Mouse (Mus musculus) forebrain, embryonic 15.5 days (tissue): ENCODE measurements around the gene Ankrd63. TPM values are rescaled to one million over a fixed set of nuclear protein-coding genes. Genes with fewer than 3 reads are reported as not detected.

Experiments used
- ATAC-seq: fragments of 200-750 bp; cut with Nextera tagmentation; replicated peaks from 2 replicates; pipeline ENCODE4 v1.8.0; 2017; ENCODE audit warnings: mild to moderate bottlenecking, moderate TSS enrichment, moderate library complexity
- H3K27ac ChIP-seq: fragments of 300-500 bp; sonication (generic); replicated peaks from 2 replicates; pipeline ENCODE4 v1.5.1; 2015; ENCODE audit warnings: mild to moderate bottlenecking, inconsistent platforms
- H3K27me3 ChIP-seq: fragments of 300-500 bp; sonication (generic); 2 replicates; pipeline ENCODE4 v1.6.1; 2015; ENCODE audit warnings: inconsistent platforms
- H3K36me3 ChIP-seq: fragments of 300-500 bp; sonication (generic); 2 replicates; pipeline ENCODE4 v1.6.1; 2015; ENCODE audit warnings: mild to moderate bottlenecking, inconsistent platforms
- H3K4me1 ChIP-seq: fragments of 300-500 bp; sonication (generic); 2 replicates; pipeline ENCODE4 v1.6.1; 2015; ENCODE audit warnings: inconsistent platforms
- H3K4me2 ChIP-seq: fragments of 300-500 bp; sonication (generic); replicated peaks from 2 replicates; pipeline ENCODE4 v1.6.1; 2015; ENCODE audit warnings: mild to moderate bottlenecking, inconsistent platforms
- H3K4me3 ChIP-seq: fragments of 300-500 bp; sonication (generic); 2 replicates; pipeline ENCODE4 v1.5.1; 2015; ENCODE audit warnings: mild to moderate bottlenecking, inconsistent platforms
- H3K9ac ChIP-seq: fragments of 300-500 bp; sonication (generic); replicated peaks from 2 replicates; pipeline ENCODE4 v1.6.1; 2015; ENCODE audit warnings: mild to moderate bottlenecking, inconsistent platforms
- H3K9me3 ChIP-seq: fragments of 300-500 bp; sonication (generic); 2 replicates; pipeline ENCODE4 v1.6.1; 2016; ENCODE audit warnings: inconsistent platforms
- WGBS: fragments of 180-500 bp; shearing (Covaris S2); methylation state at CpG from one replicate; pipeline ENCODE4 v1.1.7; 2015; ENCODE audit warnings: mixed read lengths; 5-methylcytosine and 5-hydroxymethylcytosine counted together
- polyA plus RNA-seq: library from polyadenylated mRNA; unstranded; fragments of >200 nt; fragmentation: Nextera tagmentation; extraction: Ambion mirVana; gene quantifications from 2 replicates; pipeline ENCODE4 v1.2.1, GENCODE M21; 2015

The Ankrd63 gene
- polyA plus RNA-seq, 1 experiment from 2014 or later = 0.48 TPM

GRCm38 (mm10) chr2:118741183-118741582 is 37.4 kb upstream of the Ankrd63 start:
- H3K9me3 ChIP-seq = no peaks in the 10 kb centered on the region
- no peak overlapping the region for H3K4me3 ChIP-seq
- no peak overlapping the region for H3K9ac ChIP-seq
- WGBS = 70% methylated on average over 9 of the region's 9 CpGs
- H3K27ac ChIP-seq = no peak overlapping the region
- H3K27me3 ChIP-seq = no peaks in the 10 kb centered on the region
- no peak for ATAC-seq
- no peak overlapping the region for H3K4me2 ChIP-seq
- no peaks in the 10 kb centered on the region for H3K36me3 ChIP-seq
- peaks cover 14% of the 10 kb centered on the region for H3K4me1 ChIP-seq

- H3K27ac ChIP-seq = no peak overlapping the region
- WGBS = 70% methylated on average over 3 of the region's 3 CpGs
- H3K4me1 ChIP-seq = peaks cover 14% of the 10 kb centered on the region
- H3K9ac ChIP-seq = no peak overlapping the region
- no peak overlapping the region for H3K4me3 ChIP-seq
- H3K27me3 ChIP-seq = no peaks in the 10 kb centered on the region
- H3K9me3 ChIP-seq = no peaks in the 10 kb centered on the region
- no peak overlapping the region for H3K4me2 ChIP-seq
- ATAC-seq = no peak
- no peaks in the 10 kb centered on the region for H3K36me3 ChIP-seq
Observed at GRCm38 (mm10) chr2:118740341-118740740, 36.6 kb upstream of the Ankrd63 start.

GRCm38 (mm10) chr2:118733341-118733740 is 29.6 kb upstream of the Ankrd63 start:
- Histone ChIP-seq H3K4me1 (peaks cover 27% of the 10 kb centered on the region), H3K27ac (peak overlapping the region; percentile 61), H3K36me3 (no peaks in the 10 kb centered on the region), H3K4me3 (no peak overlapping the region), H3K27me3 (no peaks in the 10 kb centered on the region), H3K9ac (no peak overlapping the region), H3K9me3 (no peaks in the 10 kb centered on the region), H3K4me2 (no peak overlapping the region)
- 28% methylated on average over 5 of the region's 5 CpGs for WGBS
- peak; percentile 83 for ATAC-seq

GRCm38 (mm10) chr2:118731981-118732380 is 28.2 kb upstream of the Ankrd63 start:
- Histone ChIP-seq H3K27ac (no peak overlapping the region), H3K4me2 (no peak overlapping the region), H3K9me3 (no peaks in the 10 kb centered on the region), H3K27me3 (no peaks in the 10 kb centered on the region), H3K4me1 (peaks cover 28% of the 10 kb centered on the region), H3K4me3 (no peak overlapping the region), H3K36me3 (no peaks in the 10 kb centered on the region), H3K9ac (no peak overlapping the region)
- WGBS = 87% methylated on average over 5 of the region's 5 CpGs
- ATAC-seq = no peak

GRCm38 (mm10) chr2:118730622-118730915 is 26.8 kb upstream of the Ankrd63 start:
- Histone ChIP-seq H3K4me1 (peaks cover 28% of the 10 kb centered on the region), H3K27me3 (no peaks in the 10 kb centered on the region), H3K9me3 (no peaks in the 10 kb centered on the region), H3K4me3 (no peak overlapping the region), H3K4me2 (no peak overlapping the region), H3K36me3 (no peaks in the 10 kb centered on the region), H3K27ac (no peak overlapping the region), H3K9ac (no peak overlapping the region)
- ATAC-seq = no peak
- WGBS = 8% methylated on average over 3 of the region's 3 CpGs

- H3K4me2 ChIP-seq = no peak overlapping the region
- no peak overlapping the region for H3K27ac ChIP-seq
- no peaks in the 10 kb centered on the region for H3K9me3 ChIP-seq
- no peaks in the 10 kb centered on the region for H3K36me3 ChIP-seq
- 21% methylated on average over 8 of the region's 8 CpGs for WGBS
- H3K9ac ChIP-seq = no peak overlapping the region
- no peak for ATAC-seq
- peaks cover 28% of the 10 kb centered on the region for H3K4me1 ChIP-seq
- H3K27me3 ChIP-seq = no peaks in the 10 kb centered on the region
- H3K4me3 ChIP-seq = no peak overlapping the region
Observed at GRCm38 (mm10) chr2:118729816-118730621, 26.3 kb upstream of the Ankrd63 start.

GRCm38 (mm10) chr2:118729194-118729593 is 25.4 kb upstream of the Ankrd63 start:
- H3K27ac ChIP-seq = no peak overlapping the region
- WGBS = 51% methylated on average over 4 of the region's 4 CpGs
- no peaks in the 10 kb centered on the region for H3K27me3 ChIP-seq
- H3K4me2 ChIP-seq = no peak overlapping the region
- H3K9me3 ChIP-seq = no peaks in the 10 kb centered on the region
- ATAC-seq = no peak
- H3K4me3 ChIP-seq = no peak overlapping the region
- H3K36me3 ChIP-seq = no peaks in the 10 kb centered on the region
- no peak overlapping the region for H3K9ac ChIP-seq
- H3K4me1 ChIP-seq = peaks cover 26% of the 10 kb centered on the region

GRCm38 (mm10) chr2:118728337-118728736 is 24.6 kb upstream of the Ankrd63 start, which contains the start of gene Plcb2:
Gene Plcb2 (minus strand): TSS chr2:118728438.
- H3K27ac ChIP-seq = no peak within 1 kb of the TSS
- no peak within 1 kb of the TSS for H3K9ac ChIP-seq
- no peak within 1 kb of the TSS for H3K4me3 ChIP-seq
- peaks cover 19% of the 10 kb centered on the region for H3K4me1 ChIP-seq
- no peak for ATAC-seq
- H3K4me2 ChIP-seq = no peak within 1 kb of the TSS
- no peaks in the 10 kb centered on the region for H3K36me3 ChIP-seq
- H3K9me3 ChIP-seq = no peaks in the 10 kb centered on the region
- WGBS = 26% methylated on average over 7 of the region's 7 CpGs
- no peaks in the 10 kb centered on the region for H3K27me3 ChIP-seq

- Histone ChIP-seq H3K4me2 (no peak overlapping the region), H3K9ac (no peak overlapping the region), H3K4me1 (peaks cover 15% of the 10 kb centered on the region), H3K27ac (no peak overlapping the region), H3K36me3 (no peaks in the 10 kb centered on the region), H3K9me3 (no peaks in the 10 kb centered on the region), H3K4me3 (no peak overlapping the region), H3K27me3 (no peaks in the 10 kb centered on the region)
- no peak for ATAC-seq
- WGBS = 27% methylated on average over 9 of the region's 9 CpGs
Observed at GRCm38 (mm10) chr2:118727911-118728310, 24.1 kb upstream of the Ankrd63 start.

- 80% methylated on average over 2 of the region's 2 CpGs for WGBS
- no peak overlapping the region for H3K4me3 ChIP-seq
- no peaks in the 10 kb centered on the region for H3K36me3 ChIP-seq
- no peaks in the 10 kb centered on the region for H3K9me3 ChIP-seq
- H3K9ac ChIP-seq = no peak overlapping the region
- peaks cover 14% of the 10 kb centered on the region; the same call in 1 of the 2 replicates for H3K4me1 ChIP-seq
- H3K4me2 ChIP-seq = no peak overlapping the region
- no peak for ATAC-seq
- H3K27ac ChIP-seq = no peak overlapping the region
- H3K27me3 ChIP-seq = no peaks in the 10 kb centered on the region
Observed at GRCm38 (mm10) chr2:118726873-118727272, 23.1 kb upstream of the Ankrd63 start.

GRCm38 (mm10) chr2:118725511-118725910 is 21.7 kb upstream of the Ankrd63 start:
- Histone ChIP-seq H3K4me3 (no peak overlapping the region), H3K4me1 (peaks cover 9% of the 10 kb centered on the region; the same call in 1 of the 2 replicates), H3K9me3 (no peaks in the 10 kb centered on the region), H3K27me3 (no peaks in the 10 kb centered on the region), H3K27ac (no peak overlapping the region), H3K36me3 (no peaks in the 10 kb centered on the region), H3K9ac (no peak overlapping the region), H3K4me2 (no peak overlapping the region)
- 88% methylated on average over 4 of the region's 4 CpGs for WGBS
- no peak for ATAC-seq

GRCm38 (mm10) chr2:118723693-118724486 is 20.1 kb upstream of the Ankrd63 start:
- 87% methylated on average over 15 of the region's 15 CpGs for WGBS
- no peaks in the 10 kb centered on the region for H3K9me3 ChIP-seq
- no peak overlapping the region for H3K27ac ChIP-seq
- no peak overlapping the region for H3K4me3 ChIP-seq
- no peak overlapping the region for H3K9ac ChIP-seq
- no peaks in the 10 kb centered on the region for H3K27me3 ChIP-seq
- no peak overlapping the region for H3K4me2 ChIP-seq
- H3K36me3 ChIP-seq = no peaks in the 10 kb centered on the region
- H3K4me1 ChIP-seq = 0 out of 2 replicates have a peak, but pooled peaks cover 3% of the 10 kb centered on the region
- no peak for ATAC-seq
